Mouse (Mus musculus) G1E (cell line): ENCODE measurements around the gene Sp6.

Experiments used
- CTCF ChIP-seq: IDR thresholded peaks from 2 replicates; pipeline ENCODE4 v1.5.1; 2012; ENCODE audit warnings: low read depth, low read length, inconsistent platforms, mixed read lengths
- GATA1 ChIP-seq: IDR thresholded peaks from 2 replicates; pipeline ENCODE4 v1.6.1; 2012; ENCODE audit warnings: borderline replicate concordance, low read length, inconsistent platforms, mixed read lengths
- POLR2AphosphoS5 ChIP-seq: IDR thresholded peaks from 2 replicates; pipeline ENCODE4 v1.6.1; 2012; ENCODE audit warnings: low read depth, low read length, inconsistent platforms; ENCODE audit not compliant: insufficient replicate concordance
- TAL1 ChIP-seq: conservative IDR thresholded peaks from 2 replicates; pipeline ENCODE4 v1.6.1; 2012; ENCODE audit warnings: low read depth, low read length, inconsistent platforms, mixed read lengths

DNA sequence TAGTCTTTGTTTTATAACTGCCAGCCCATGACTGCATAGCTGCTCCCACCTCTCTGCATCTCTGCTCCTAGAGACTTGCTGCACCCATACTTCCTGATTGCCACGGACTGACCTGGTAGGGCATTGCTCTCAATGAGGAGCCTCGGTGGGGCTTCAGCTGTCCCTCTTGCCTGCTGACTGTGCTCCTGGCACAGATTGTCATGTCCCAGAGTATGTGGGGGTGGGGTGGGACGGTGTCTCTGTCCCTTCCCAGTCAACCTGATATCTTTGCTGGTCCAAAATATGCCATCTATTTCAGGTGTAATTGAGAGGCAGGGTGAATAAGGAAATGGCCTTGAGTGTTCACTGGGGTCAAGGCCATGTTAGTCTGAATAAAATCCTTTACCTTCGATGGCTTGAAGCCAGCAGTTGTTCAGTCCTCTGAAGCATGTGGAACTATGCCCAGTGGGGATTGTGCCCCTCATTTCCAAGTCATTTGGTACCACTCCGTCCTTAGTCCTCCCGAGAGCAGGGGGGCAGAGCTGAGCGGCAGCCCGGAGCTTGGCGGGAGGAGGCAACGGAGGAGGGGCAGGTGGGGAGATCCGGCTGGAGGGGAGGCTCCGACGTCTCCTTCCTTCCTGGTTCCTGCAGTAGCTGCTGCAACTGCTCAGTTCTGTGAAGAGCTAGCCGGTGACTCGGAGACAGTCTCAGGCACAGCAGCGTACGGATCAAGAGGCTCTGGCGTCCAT, 37.2 kb downstream of the Sp6 start, which contains the start of gene Osbpl7:
- TF ChIP-seq CTCF (no peak), POLR2AphosphoS5 (no peak), GATA1 (no peak), TAL1 (no peak)
